Mouse (Mus musculus) midbrain, embryonic 14.5 days (tissue): ENCODE results near the gene Prps1. TPM values are rescaled to one million over a fixed set of nuclear protein-coding genes. Genes with fewer than 3 reads are reported as not detected.

Source experiments
- ATAC-seq: fragments of 200-750 bp; cut with Nextera tagmentation; 2 replicates; pipeline ENCODE4 v1.8.0; 2017; ENCODE audit warnings: moderate number of reproducible peaks, moderate library complexity; ENCODE audit not compliant: low FRiP score, low TSS enrichment
- DNase-seq: peaks from one replicate; pipeline ENCODE4 v3.0.0-alpha.2; 2015
- H3K27ac ChIP-seq: fragments of 300-500 bp; sonication (generic); replicated peaks from 2 replicates; pipeline ENCODE4 v1.5.1; 2014; ENCODE audit warnings: mild to moderate bottlenecking, low read depth, low read length, moderate library complexity
- H3K27me3 ChIP-seq: fragments of 300-500 bp; sonication (generic); 2 replicates; pipeline ENCODE4 v1.6.1; 2014; ENCODE audit warnings: low read length, control low read depth, mixed read lengths; ENCODE audit not compliant: control insufficient read depth, insufficient read depth
- H3K36me3 ChIP-seq: fragments of 300-500 bp; sonication (generic); 2 replicates; pipeline ENCODE4 v1.6.1; 2014; ENCODE audit warnings: low read length, control low read depth; ENCODE audit not compliant: control insufficient read depth, insufficient read depth
- H3K4me1 ChIP-seq: fragments of 300-500 bp; sonication (generic); 2 replicates; pipeline ENCODE4 v1.6.1; 2014; ENCODE audit warnings: mild to moderate bottlenecking, antibody characterized with exemption, low read length, control low read depth; ENCODE audit not compliant: control insufficient read depth, insufficient read depth
- H3K4me2 ChIP-seq: fragments of 300-500 bp; sonication (generic); 2 replicates; pipeline ENCODE4 v1.6.1; 2014; ENCODE audit warnings: mild to moderate bottlenecking, low read length, moderate library complexity
- H3K4me3 ChIP-seq: fragments of 300-500 bp; sonication (generic); replicated peaks from 2 replicates; pipeline ENCODE4 v1.5.1; 2014; ENCODE audit warnings: low read depth, low read length
- H3K9ac ChIP-seq: fragments of 300-500 bp; sonication (generic); replicated peaks from 2 replicates; pipeline ENCODE4 v1.6.1; 2014; ENCODE audit warnings: mild to moderate bottlenecking, low read length, moderate library complexity
- H3K9me3 ChIP-seq: fragments of 300-500 bp; sonication (generic); 2 replicates; pipeline ENCODE4 v1.6.1; 2016; ENCODE audit warnings: low read length, control low read depth, mixed read lengths; ENCODE audit not compliant: control insufficient read depth
- WGBS: fragments of 180-500 bp; shearing (Covaris S2); extraction: QIAGEN DNeasy Blood & Tissue Kit; methylation state at CpG from one replicate; pipeline ENCODE4 v1.1.7; 2014; 5-methylcytosine and 5-hydroxymethylcytosine counted together
- polyA plus RNA-seq: library from polyadenylated mRNA; unstranded; fragments of >200 nt; fragmentation: Nextera tagmentation; extraction: Ambion mirVana; gene quantifications from 2 replicates; pipeline ENCODE4 v1.2.1, GENCODE M21; 2014

Prps1 gene
- 85.6 and 85.8 TPM in 2 replicates for polyA plus RNA-seq

GRCm38 (mm10) chrX:140456279-140456731 is at the start of gene Prps1:
Prps1 (plus strand) TSS chrX:140456613.
- peak within 1 kb of the TSS; percentile 53 for H3K4me3 ChIP-seq
- no peaks in the 10 kb centered on the region for H3K9me3 ChIP-seq
- WGBS: 25% methylated on average over 26 of the region's 26 CpGs
- peak; percentile 94 for ATAC-seq
- no peaks in the 10 kb centered on the region for H3K4me1 ChIP-seq
- peak within 1 kb of the TSS; percentile 58 for H3K9ac ChIP-seq
- peak; percentile 94 for DNase-seq
- 0 out of 2 replicates have a peak within 1 kb of the TSS, but pooled peaks have one; percentile 32 for H3K27ac ChIP-seq
- no peaks in the 10 kb centered on the region for H3K27me3 ChIP-seq
- H3K36me3 ChIP-seq: no peaks in the 10 kb centered on the region
- peak within 1 kb of the TSS; percentile 58 for H3K4me2 ChIP-seq

- Histone ChIP-seq H3K27me3 (no peaks in the 10 kb centered on the region), H3K4me1 (no peaks in the 10 kb centered on the region), H3K36me3 (no peaks in the 10 kb centered on the region), H3K9ac (no peak overlapping the region), H3K9me3 (no peaks in the 10 kb centered on the region), H3K27ac (no peak overlapping the region), H3K4me2 (no peak overlapping the region), H3K4me3 (no peak overlapping the region)
- 80% methylated on average over 5 of the region's 5 CpGs for WGBS
- DNase-seq (no peak), ATAC-seq (no peak)
Observed at GRCm38 (mm10) chrX:140407593-140407992, 48.8 kb upstream of the Prps1 start.

- no peak overlapping the region for H3K4me3 ChIP-seq
- no peak for DNase-seq
- no peaks in the 10 kb centered on the region for H3K4me1 ChIP-seq
- H3K36me3 ChIP-seq: no peaks in the 10 kb centered on the region
- no peak overlapping the region for H3K4me2 ChIP-seq
- no peak overlapping the region for H3K27ac ChIP-seq
- H3K9me3 ChIP-seq: no peaks in the 10 kb centered on the region
- H3K9ac ChIP-seq: no peak overlapping the region
- H3K27me3 ChIP-seq: no peaks in the 10 kb centered on the region; the same call in 1 of the 2 replicates
- no peak for ATAC-seq
- 89% methylated on average over 4 of the region's 4 CpGs for WGBS
Observed at GRCm38 (mm10) chrX:140418467-140418866, 37.9 kb upstream of the Prps1 start.

- H3K9me3 ChIP-seq: no peaks in the 10 kb centered on the region
- no peak overlapping the region for H3K27ac ChIP-seq
- 56% methylated on average over 4 of the region's 4 CpGs for WGBS
- no peaks in the 10 kb centered on the region for H3K4me1 ChIP-seq
- H3K27me3 ChIP-seq: no peaks in the 10 kb centered on the region
- no peak overlapping the region for H3K9ac ChIP-seq
- ATAC-seq: no peak
- H3K4me2 ChIP-seq: no peak overlapping the region
- DNase-seq: no peak
- no peaks in the 10 kb centered on the region for H3K36me3 ChIP-seq
- no peak overlapping the region for H3K4me3 ChIP-seq
Observed at GRCm38 (mm10) chrX:140427124-140427523, 29.3 kb upstream of the Prps1 start.

- Histone ChIP-seq H3K27ac (no peak overlapping the region), H3K4me2 (no peak overlapping the region), H3K27me3 (no peaks in the 10 kb centered on the region), H3K36me3 (no peaks in the 10 kb centered on the region), H3K9ac (no peak overlapping the region), H3K9me3 (no peaks in the 10 kb centered on the region), H3K4me3 (no peak overlapping the region), H3K4me1 (no peaks in the 10 kb centered on the region)
- ATAC-seq: no peak
- no peak for DNase-seq
- 66% methylated on average over 8 of the region's 8 CpGs for WGBS
Observed at GRCm38 (mm10) chrX:140428252-140428651, 28.2 kb upstream of the Prps1 start.

- Histone ChIP-seq H3K9me3 (no peaks in the 10 kb centered on the region), H3K4me2 (no peak overlapping the region), H3K4me1 (no peaks in the 10 kb centered on the region), H3K36me3 (no peaks in the 10 kb centered on the region), H3K27ac (no peak overlapping the region), H3K4me3 (no peak overlapping the region), H3K27me3 (no peaks in the 10 kb centered on the region), H3K9ac (no peak overlapping the region)
- ATAC-seq (no peak), DNase-seq (no peak)
- 79% methylated on average over 5 of the region's 5 CpGs for WGBS
Observed at GRCm38 (mm10) chrX:140429985-140430384, 26.4 kb upstream of the Prps1 start.

DNA sequence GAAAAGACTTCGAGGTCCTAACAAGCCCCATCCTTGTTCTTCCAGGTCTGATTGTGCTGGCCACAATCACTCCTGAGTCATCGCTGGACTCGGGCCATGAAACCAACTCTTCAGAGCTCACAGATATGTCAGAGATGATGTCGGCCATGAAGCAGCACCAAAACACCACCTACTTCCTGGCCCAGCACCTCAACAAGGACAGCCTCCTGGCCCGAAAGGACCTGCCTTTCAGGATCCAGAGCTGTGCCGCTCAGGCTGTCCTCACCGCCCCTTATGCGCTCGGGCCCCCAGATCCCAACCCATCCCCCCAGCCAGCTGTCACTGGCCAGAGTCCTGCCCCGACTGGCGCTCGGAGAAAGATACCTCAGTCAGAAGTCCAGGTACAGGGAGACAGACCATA is 25.9 kb upstream of the Prps1 start:
- H3K9ac ChIP-seq: no peak overlapping the region
- no peak for DNase-seq

GRCm38 (mm10) chrX:140431981-140432380 is 24.4 kb upstream of the Prps1 start:
- Histone ChIP-seq H3K27me3 (no peaks in the 10 kb centered on the region), H3K36me3 (no peaks in the 10 kb centered on the region), H3K27ac (no peak overlapping the region), H3K4me3 (no peak overlapping the region), H3K4me1 (no peaks in the 10 kb centered on the region), H3K9me3 (no peaks in the 10 kb centered on the region), H3K4me2 (no peak overlapping the region), H3K9ac (no peak overlapping the region)
- DNase-seq: no peak
- WGBS: 84% methylated on average over 15 of the region's 15 CpGs
- ATAC-seq: no peak

More for the DNA sequence above, 25.9 kb upstream of the Prps1 start:
- Histone ChIP-seq H3K27me3 (no peaks in the 10 kb centered on the region), H3K4me1 (no peaks in the 10 kb centered on the region), H3K27ac (no peak overlapping the region), H3K36me3 (no peaks in the 10 kb centered on the region), H3K9me3 (no peaks in the 10 kb centered on the region), H3K4me3 (no peak overlapping the region), H3K4me2 (no peak overlapping the region)
- 92% methylated on average over 12 of the region's 12 CpGs for WGBS
- no peak for ATAC-seq

GRCm38 (mm10) chrX:140432786-140433185 is 23.6 kb upstream of the Prps1 start:
- Histone ChIP-seq H3K9ac (no peak overlapping the region), H3K27ac (no peak overlapping the region), H3K4me3 (no peak overlapping the region), H3K4me2 (no peak overlapping the region), H3K4me1 (no peaks in the 10 kb centered on the region), H3K36me3 (no peaks in the 10 kb centered on the region), H3K27me3 (no peaks in the 10 kb centered on the region), H3K9me3 (no peaks in the 10 kb centered on the region)
- WGBS: 94% methylated on average over 11 of the region's 11 CpGs
- no peak for DNase-seq
- no peak for ATAC-seq
